Mouse (Mus musculus) macrophage (primary cell): ENCODE results near the gene Rab31. TPM values are rescaled to one million over a fixed set of nuclear protein-coding genes. Genes with fewer than 3 reads are reported as not detected.

Experiments used
- H3K27ac ChIP-seq: fragments of 350-480 bp; formaldehyde crosslinking; 2 replicates; pipeline ENCODE4 v1.9.0; 2021
- H3K36me3 ChIP-seq: fragments of 350-480 bp; formaldehyde crosslinking; 2 replicates; pipeline ENCODE4 v1.9.0; 2021; ENCODE audit errors: inconsistent target
- H3K4me3 ChIP-seq: fragments of 350-480 bp; formaldehyde crosslinking; 2 replicates; pipeline ENCODE4 v1.9.0; 2021; ENCODE audit errors: inconsistent target
- H3K79me2 ChIP-seq: fragments of 350-480 bp; formaldehyde crosslinking; 2 replicates; pipeline ENCODE4 v1.9.0; 2021; ENCODE audit errors: inconsistent target
- WGBS: methylation state at CpG from one replicate; pipeline ENCODE4 v1.1.7; 2026; ENCODE audit warnings: inconsistent platforms; ENCODE audit not compliant: missing documents; 5-methylcytosine and 5-hydroxymethylcytosine counted together
- polyA plus RNA-seq: library from polyadenylated mRNA; stranded (reverse); fragments of 250-400 nt; gene quantifications from 3 replicates; pipeline ENCODE4 v1.2.4, GENCODE M21; 2018; ENCODE audit warnings: inconsistent platforms

Rab31 gene
- polyA plus RNA-seq, 1 experiment from 2014 or later: 93.9 TPM

- WGBS: 80% methylated on average over 4 of the region's 6 CpGs
- peaks cover 100% of the 10 kb centered on the region for H3K79me2 ChIP-seq
- peaks cover 12% of the 10 kb centered on the region; the same call in 1 of the 2 replicates for H3K36me3 ChIP-seq
- no peak overlapping the region for H3K27ac ChIP-seq
- H3K4me3 ChIP-seq: no peak overlapping the region
Measured at GRCm38 (mm10) chr17:65789576-65789975, 17.0 kb upstream of the Rab31 start.

- Histone ChIP-seq H3K79me2 (peaks cover 100% of the 10 kb centered on the region), H3K4me3 (no peak overlapping the region), H3K27ac (no peak overlapping the region), H3K36me3 (peaks cover 12% of the 10 kb centered on the region; the same call in 1 of the 2 replicates)
- WGBS: 96% methylated on average over 9 of the region's 12 CpGs
Measured at GRCm38 (mm10) chr17:65788542-65789291, 16.2 kb upstream of the Rab31 start.

DNA sequence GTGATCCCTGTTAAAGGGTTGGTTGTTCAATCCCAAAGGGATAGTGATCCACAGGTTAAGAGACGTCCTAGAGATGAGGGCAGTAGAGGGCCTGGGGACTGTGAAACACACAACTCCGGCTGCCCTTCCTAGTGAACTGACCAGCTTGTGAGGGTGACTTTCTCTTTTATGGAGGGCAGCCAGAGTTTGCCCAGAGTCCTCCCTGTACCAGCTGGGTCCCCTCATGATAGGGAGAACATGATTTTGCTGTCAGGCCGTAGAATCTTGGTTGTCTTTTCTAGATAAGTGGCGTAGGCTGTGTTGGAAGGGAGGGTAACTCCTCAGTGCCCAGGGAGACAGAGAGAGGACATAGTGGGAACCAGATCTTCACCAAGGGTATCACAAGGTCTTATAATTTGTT lies 14.7 kb upstream of the Rab31 start:
- 94% methylated on average over 4 of the region's 4 CpGs for WGBS
- H3K79me2 ChIP-seq: peaks cover 86% of the 10 kb centered on the region
- no peak overlapping the region for H3K27ac ChIP-seq
- no peak overlapping the region for H3K4me3 ChIP-seq
- H3K36me3 ChIP-seq: peaks cover 12% of the 10 kb centered on the region; the same call in 1 of the 2 replicates

DNA sequence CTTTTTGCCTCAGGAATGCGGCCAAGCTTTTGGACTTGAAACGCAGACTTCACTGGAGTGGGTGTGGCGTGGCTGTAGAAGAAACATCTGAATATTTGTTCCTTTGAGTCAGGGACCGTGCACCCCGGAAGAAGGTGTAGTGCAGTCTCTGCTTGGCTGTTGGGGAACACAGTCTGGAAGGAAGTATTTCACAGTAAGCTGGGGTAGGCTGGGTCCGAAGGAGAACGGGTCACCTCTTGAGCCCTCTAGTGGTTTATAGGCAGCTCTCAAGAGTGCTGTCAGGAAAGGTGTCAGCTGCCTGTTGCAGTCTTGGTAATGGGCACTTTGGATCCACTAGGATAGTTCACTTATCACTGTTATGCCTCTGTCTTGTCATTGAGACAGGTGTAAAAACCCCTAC lies 13.7 kb upstream of the Rab31 start:
- 49% methylated on average over 7 of the region's 7 CpGs for WGBS
- H3K27ac ChIP-seq: no peak overlapping the region
- H3K36me3 ChIP-seq: peaks cover 12% of the 10 kb centered on the region; the same call in 1 of the 2 replicates
- H3K79me2 ChIP-seq: peaks cover 75% of the 10 kb centered on the region
- H3K4me3 ChIP-seq: no peak overlapping the region

DNA sequence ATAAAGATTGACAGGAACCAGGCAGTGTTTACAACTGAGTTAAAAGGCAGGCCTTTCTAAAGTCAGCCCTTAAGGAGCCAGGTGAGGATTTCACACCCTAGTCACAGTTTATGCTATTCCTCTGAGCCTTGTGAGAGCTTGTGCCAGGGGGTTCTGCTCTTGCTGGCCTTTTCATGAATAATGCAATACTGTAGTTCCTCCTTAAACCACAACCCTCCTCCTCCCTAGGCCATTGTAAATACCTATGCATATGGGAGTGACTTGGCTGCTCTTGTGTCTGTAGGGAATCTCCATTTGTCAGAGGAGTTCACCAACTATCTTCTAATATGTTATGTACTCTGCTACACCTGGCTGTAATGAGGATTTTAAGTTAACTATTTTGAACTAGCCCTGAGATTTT lies 13.2 kb upstream of the Rab31 start:
- Histone ChIP-seq H3K4me3 (no peak overlapping the region), H3K79me2 (peaks cover 70% of the 10 kb centered on the region), H3K27ac (no peak overlapping the region), H3K36me3 (peaks cover 12% of the 10 kb centered on the region; the same call in 1 of the 2 replicates)

- H3K27ac ChIP-seq: peak overlapping the region; percentile 66
Measured at GRCm38 (mm10) chr17:65784610-65785140, 12.1 kb upstream of the Rab31 start.

DNA sequence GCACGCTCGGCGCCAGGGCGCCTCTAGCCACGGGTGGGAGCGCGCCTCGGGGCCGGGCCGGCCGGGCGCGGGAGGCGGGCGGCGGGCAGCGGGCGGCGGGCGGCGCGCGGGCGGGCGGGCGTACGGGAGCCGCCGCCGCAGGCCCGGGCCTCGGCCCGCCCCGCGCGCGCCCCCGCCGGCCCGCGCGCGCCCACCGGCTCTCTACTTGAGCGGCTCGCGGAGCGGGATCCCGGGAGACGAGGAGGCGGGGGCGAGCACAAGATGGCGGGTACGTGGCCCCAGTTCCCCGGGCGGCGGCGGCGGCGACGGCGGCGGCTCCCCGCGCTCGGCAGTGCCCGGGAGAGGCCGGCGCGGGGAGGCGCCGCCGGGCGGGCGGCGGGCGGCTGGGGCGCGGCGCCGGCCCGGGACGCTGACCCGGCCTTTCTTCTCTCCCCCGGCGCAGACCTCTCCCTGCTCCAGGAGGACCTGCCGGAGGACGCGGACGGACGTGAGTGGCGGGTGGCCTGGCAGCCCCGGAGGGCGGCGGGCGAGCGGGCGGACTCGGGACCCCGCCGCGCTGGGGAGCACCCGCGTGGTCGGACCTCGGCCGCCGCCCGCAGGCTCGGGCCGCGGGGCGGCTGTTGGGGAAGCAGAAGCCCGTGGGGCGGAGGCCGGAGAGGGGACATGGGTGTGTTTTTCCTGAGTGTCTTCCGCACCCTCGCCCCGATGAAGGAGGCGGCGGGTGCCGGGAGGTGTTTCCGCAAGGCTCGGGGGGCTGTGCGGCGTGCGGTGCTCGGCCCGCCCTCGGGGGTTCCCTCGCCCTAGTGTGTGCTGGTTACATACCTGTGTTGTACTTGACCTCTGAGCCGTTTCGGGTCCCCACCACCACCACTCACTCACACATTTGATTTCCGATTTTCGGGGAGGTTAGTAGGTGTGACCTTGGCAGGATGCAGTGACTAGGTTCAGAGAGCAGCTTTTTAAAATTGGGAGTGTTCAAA lies 10.9 kb upstream of the Rab31 start:
- Histone ChIP-seq H3K27ac (peak overlapping the region; percentile 66), H3K36me3 (peaks cover 12% of the 10 kb centered on the region; the same call in 1 of the 2 replicates), H3K4me3 (peak overlapping the region; percentile 61), H3K79me2 (peaks cover 48% of the 10 kb centered on the region)
- 2% methylated on average over 111 of the region's 135 CpGs for WGBS

More at GRCm38 (mm10) chr17:65784610-65785140, 12.1 kb upstream of the Rab31 start:
- Histone ChIP-seq H3K4me3 (peak overlapping the region; percentile 61), H3K36me3 (peaks cover 12% of the 10 kb centered on the region; the same call in 1 of the 2 replicates), H3K79me2 (peaks cover 60% of the 10 kb centered on the region)
- 51% methylated on average over 8 of the region's 8 CpGs for WGBS

- Histone ChIP-seq H3K79me2 (peaks cover 39% of the 10 kb centered on the region), H3K4me3 (peak within 1 kb of the TSS; percentile 40), H3K36me3 (peaks cover 12% of the 10 kb centered on the region; the same call in 1 of the 2 replicates), H3K27ac (peak within 1 kb of the TSS; percentile 65)
- WGBS: under 1% methylated on average over 61 of the region's 81 CpGs
Measured at GRCm38 (mm10) chr17:65782551-65783141, 10.1 kb upstream of the Rab31 start, which contains the start of gene Ppp4r1. Ppp4r1 (plus strand) TSS chr17:65782573.

DNA sequence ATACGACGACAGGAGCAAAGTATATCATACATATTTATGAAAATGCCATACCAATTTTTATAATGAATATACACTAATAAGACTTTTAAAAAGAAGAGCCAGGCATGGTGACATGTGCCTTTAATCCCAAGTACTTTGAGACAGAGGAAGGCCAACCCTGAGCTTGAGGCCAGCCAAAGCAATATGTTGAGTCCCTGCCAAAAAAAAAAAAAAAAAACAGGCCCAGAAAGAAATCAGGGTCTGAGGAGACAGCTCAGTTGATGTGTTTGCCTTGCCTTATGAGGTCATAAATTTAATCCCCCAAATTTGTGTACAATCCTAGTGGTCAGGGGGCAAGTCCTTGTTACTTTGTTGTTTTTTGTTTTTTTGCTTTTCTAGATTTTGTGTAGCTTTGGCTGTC lies 8.4 kb upstream of the Rab31 start:
- peaks cover 23% of the 10 kb centered on the region for H3K79me2 ChIP-seq
- 95% methylated on average over 2 of the region's 2 CpGs for whole genome bisulfite sequencing
- H3K36me3 ChIP-seq: no peaks in the 10 kb centered on the region
- H3K4me3 ChIP-seq: no peak overlapping the region
- H3K27ac ChIP-seq: no peak overlapping the region

DNA sequence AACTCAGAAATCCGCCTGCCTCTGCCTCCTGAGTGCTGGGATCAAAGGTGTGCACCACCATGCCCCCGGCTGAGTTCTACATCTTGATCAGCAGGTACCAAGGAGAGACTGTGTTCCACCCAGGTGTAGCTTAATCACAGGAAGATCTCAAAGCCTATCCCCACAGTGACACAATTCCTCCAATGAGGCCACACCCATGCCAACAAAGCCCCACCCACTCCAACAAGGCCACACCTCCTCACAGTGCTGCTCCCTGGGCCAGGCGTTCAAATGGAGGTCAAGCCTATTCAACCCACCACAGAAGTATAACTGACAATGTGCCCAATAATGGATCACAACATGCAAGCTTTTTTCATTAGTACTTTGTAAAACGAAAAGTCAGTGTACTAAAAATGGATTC lies 4.9 kb upstream of the Rab31 start:
- Histone ChIP-seq H3K4me3 (no peak overlapping the region), H3K27ac (no peak overlapping the region), H3K79me2 (no peaks in the 10 kb centered on the region), H3K36me3 (no peaks in the 10 kb centered on the region)
- WGBS: 94% methylated on average over 4 of the region's 4 CpGs

DNA sequence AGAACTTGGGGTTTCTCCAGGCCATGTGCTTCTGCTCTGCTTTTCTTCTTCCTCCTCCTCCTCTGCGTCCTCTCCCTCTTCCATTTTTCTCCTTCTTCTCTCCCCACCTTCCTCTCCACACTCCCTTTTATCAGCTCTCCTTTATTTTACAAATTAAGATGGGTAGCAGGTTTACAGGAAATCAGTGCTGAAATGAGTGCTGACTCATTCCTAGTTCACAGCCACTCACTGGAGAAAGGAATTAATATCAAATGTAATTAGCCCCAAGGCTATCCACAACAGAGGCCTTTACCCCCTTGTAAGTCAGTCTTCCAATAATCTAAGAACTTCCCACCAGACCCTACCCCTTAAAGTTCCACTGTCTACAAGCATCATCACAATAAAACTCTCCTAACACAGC lies 3.7 kb upstream of the Rab31 start:
- Histone ChIP-seq H3K36me3 (no peaks in the 10 kb centered on the region), H3K27ac (no peak overlapping the region), H3K79me2 (peaks cover 9% of the 10 kb centered on the region), H3K4me3 (no peak overlapping the region)
- 100% methylated on average over 1 of the region's 1 CpGs for WGBS

DNA sequence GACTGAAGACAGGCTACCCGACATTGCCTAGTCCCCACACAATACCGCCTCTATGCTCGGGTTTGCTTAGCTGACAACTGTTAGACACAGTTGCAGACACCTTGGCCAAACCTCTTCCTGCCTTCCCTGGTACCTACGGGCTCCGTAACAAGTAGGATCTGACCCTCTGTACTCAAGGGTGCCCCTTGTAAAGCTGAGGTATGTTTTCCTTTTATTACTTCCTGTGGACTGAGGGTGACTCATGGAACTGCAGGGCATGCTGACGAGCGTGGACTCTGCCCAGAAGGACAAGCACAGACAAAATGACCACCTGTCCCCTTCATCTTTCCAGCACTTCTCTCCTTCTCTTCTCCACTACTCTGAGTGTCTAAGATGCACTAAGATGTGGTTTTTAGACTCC lies 1.9 kb upstream of the Rab31 start:
- Histone ChIP-seq H3K4me3 (no peak overlapping the region), H3K27ac (no peak overlapping the region), H3K79me2 (peaks cover 27% of the 10 kb centered on the region), H3K36me3 (no peaks in the 10 kb centered on the region)
- WGBS: 70% methylated on average over 7 of the region's 7 CpGs

DNA sequence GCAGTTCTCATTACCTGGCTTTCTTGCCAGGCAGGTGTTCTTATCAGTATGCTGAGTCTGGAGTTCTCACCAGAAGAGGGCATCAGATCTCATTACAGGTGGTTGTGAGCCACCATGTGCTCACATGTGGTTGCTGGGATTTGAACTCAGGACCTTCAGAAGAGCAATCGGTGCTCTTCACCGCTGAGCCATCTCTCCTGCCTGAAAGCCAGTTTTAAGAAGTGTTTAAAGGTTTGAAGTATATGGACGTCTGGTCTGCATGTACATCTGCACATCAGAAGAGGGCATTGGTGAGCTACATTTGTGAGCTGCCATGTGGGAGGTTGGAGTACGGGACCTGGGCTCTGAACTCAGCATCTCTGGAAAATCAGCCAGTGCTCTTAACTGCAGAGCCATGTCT lies 1.1 kb upstream of the Rab31 start:
- Histone ChIP-seq H3K79me2 (peaks cover 35% of the 10 kb centered on the region), H3K27ac (no peak overlapping the region), H3K36me3 (no peaks in the 10 kb centered on the region), H3K4me3 (no peak overlapping the region)
- 96% methylated on average over 4 of the region's 4 CpGs for WGBS
